Mouse (Mus musculus): ENCODE results near the gene Fpgs. TPM values are rescaled to one million over a fixed set of nuclear protein-coding genes. Genes with fewer than 3 reads are reported as not detected.

The Fpgs gene
- 24.0 TPM for polyA plus RNA-seq (2017; shearing (Covaris generic))

GRCm38 (mm10) chr2:32704021-32704421 is at the start of gene Fpgs:
Gene Fpgs, minus strand, starts transcription at chr2:32704145.

GRCm38 (mm10) chr2:32740916-32741272 is 36.9 kb upstream of the Fpgs start, which contains the start of gene 6330409D20Rik:
Gene 6330409D20Rik, minus strand, starts transcription at chr2:32741016.

GRCm38 (mm10) chr2:32720681-32721229 is 16.8 kb upstream of the Fpgs start, which contains the start of gene Sh2d3c:
Gene Sh2d3c, plus strand, starts transcription at chr2:32721055.

GRCm38 (mm10) chr2:32712934-32713817 is 9.2 kb upstream of the Fpgs start, which contains the start of gene Cdk9:
Gene Cdk9, minus strand, starts transcription at chr2:32713076.

GRCm38 (mm10) chr2:32646379-32647056 is 57.4 kb downstream of the Fpgs start, which contains the start of gene Eng:
Gene Eng, plus strand, starts transcription at chr2:32646595.

Other genes starting within 250 kb of the Fpgs start
- 72.8 TPM for gene Fam102a, start 168.8 kb downstream of the Fpgs start, polyA plus RNA-seq (2017; shearing (Covaris generic))
- gene Dpm2, start 133.3 kb downstream of the Fpgs start, polyA plus RNA-seq (2017; shearing (Covaris generic)): 148 TPM
- not detected for gene Pip5kl1, start 129.3 kb downstream of the Fpgs start, polyA plus RNA-seq (2017; shearing (Covaris generic))
- gene 9430097D07Rik, start 128.5 kb downstream of the Fpgs start, polyA plus RNA-seq (2017; shearing (Covaris generic)): not detected
- 62.6 TPM for gene St6galnac4, start 117.0 kb downstream of the Fpgs start, polyA plus RNA-seq (2017; shearing (Covaris generic))
- gene St6galnac6, start 104.4 kb downstream of the Fpgs start, polyA plus RNA-seq (2017; shearing (Covaris generic)): 6.3 TPM
- not detected for gene Ak1, start 82.4 kb downstream of the Fpgs start, polyA plus RNA-seq (2017; shearing (Covaris generic))
- gene Eng, start 57.5 kb downstream of the Fpgs start, polyA plus RNA-seq (2017; shearing (Covaris generic)): 0.41 TPM
- 45.1 TPM for gene Cdk9, start 8.9 kb upstream of the Fpgs start, polyA plus RNA-seq (2017; shearing (Covaris generic))
- gene Sh2d3c, start 16.9 kb upstream of the Fpgs start, polyA plus RNA-seq (2017; shearing (Covaris generic)): 135 TPM
- 1.0 TPM for gene 6330409D20Rik, start 36.9 kb upstream of the Fpgs start, polyA plus RNA-seq (2017; shearing (Covaris generic))
- 85.3 TPM for gene Tor2a, start 53.1 kb upstream of the Fpgs start, polyA plus RNA-seq (2017; shearing (Covaris generic))
- gene Ttc16, start 71.5 kb upstream of the Fpgs start, polyA plus RNA-seq (2017; shearing (Covaris generic)): 1.7 TPM
- gene Ptrh1, start 71.6 kb upstream of the Fpgs start, polyA plus RNA-seq (2017; shearing (Covaris generic)): 6.9 TPM
- gene Cfap157, start 80.3 kb upstream of the Fpgs start, polyA plus RNA-seq (2017; shearing (Covaris generic)): not detected
- 6.1 TPM for gene Stxbp1, start 143.1 kb upstream of the Fpgs start, polyA plus RNA-seq (2017; shearing (Covaris generic))
- gene Fam129b, start 172.0 kb upstream of the Fpgs start, polyA plus RNA-seq (2017; shearing (Covaris generic)): 1.3 TPM